Mouse (Mus musculus): Measurements from ENCODE around the gene Mrpl58. TPM values are rescaled to one million over a fixed set of nuclear protein-coding genes. Genes with fewer than 3 reads are reported as not detected.

Gene Mrpl58
- polyA plus RNA-seq (2015; fragmentation: Nextera tagmentation; extraction: Ambion mirVana) = 78.1 and 78.7 TPM in 2 replicates

DNA sequence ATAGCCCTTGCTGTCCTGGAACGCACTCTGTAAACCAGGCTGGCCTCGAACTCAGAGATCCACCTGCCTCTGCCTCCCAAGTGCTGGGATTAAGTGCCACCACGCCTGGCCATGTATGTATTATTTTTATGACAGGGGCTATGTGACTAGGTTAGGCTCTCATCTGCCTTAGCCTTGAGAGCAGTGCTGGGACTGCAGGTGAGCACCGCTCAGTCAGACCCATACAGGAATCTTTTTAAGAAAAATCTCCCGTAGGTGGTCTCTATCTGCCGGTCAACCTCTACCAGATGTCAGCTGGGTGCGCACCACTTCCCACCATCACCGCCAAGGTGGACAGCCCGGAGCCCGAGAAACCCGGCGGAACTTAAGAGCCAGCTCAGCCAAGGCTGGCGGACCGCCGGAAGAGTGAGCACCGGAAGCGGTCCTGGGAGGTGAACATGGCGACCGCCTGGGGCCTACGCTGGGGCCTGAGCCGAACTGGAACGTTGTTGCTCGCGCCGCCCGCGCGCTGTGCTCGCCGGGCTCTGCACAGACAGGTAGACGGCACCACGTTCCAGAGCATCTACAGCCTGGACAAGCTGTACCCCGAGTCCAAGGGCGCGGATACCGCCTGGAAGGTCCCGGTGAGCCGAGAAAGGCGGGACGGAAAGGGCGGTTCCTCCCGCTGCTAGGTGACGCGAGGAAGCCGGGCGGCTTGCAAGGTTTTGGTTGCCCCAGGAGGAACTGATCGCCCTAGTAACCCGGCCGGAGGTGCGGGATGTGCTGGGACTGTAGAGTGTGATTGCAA is at the start of gene Mrpl58:
TSS of gene Mrpl58 (plus strand) at position 415 of the 787 bp plus-strand sequence.
- Histone ChIP-seq H3K9me3 (replicated peaks) (no peaks in the 10 kb centered on the region), H3K9ac (peak within 1 kb of the TSS; percentile 87), H3K36me3 (replicated peaks) (peaks cover 23% of the 10 kb centered on the region), H3K4me2 (peak within 1 kb of the TSS; percentile 90), H3K27me3 (0 out of 2 replicates have a peak, but pooled peaks cover 4% of the 10 kb centered on the region), H3K27ac (replicated peaks) (peak within 1 kb of the TSS; percentile 85), H3K4me1 (replicated peaks) (peaks cover 27% of the 10 kb centered on the region), H3K4me3 (replicated peaks) (peak within 1 kb of the TSS; percentile 94)
- peak; percentile 91 for ATAC-seq (ENCODE audit: insufficient read depth)
- 3% methylated on average over 50 of the region's 50 CpGs for WGBS (ENCODE audit: insufficient replicate concordance)

DNA sequence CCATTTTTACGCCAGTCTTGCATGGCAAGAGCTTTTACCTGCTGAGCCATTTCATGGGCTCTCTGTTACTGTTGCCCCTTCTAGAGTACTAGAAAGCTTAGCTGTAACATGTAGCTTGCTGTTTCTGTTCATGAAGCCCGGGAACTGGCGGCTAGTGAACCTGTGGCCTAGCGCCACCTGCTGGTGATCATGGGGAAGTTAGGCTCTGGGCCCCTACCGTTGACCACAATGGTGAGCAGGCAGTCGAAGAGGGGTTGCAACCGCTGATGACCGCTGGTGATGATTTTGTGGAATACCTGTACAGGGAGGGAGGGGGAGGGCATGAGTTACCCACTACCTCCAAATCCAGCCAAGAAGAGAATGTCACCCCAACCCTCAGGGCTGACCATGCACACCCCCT is 49.4 kb upstream of the Mrpl58 start:
- Histone ChIP-seq H3K27ac (replicated peaks) (no peak overlapping the region), H3K36me3 (replicated peaks) (no peaks in the 10 kb centered on the region), H3K4me1 (replicated peaks) (0 out of 2 replicates have a peak, but pooled peaks cover 4% of the 10 kb centered on the region), H3K9me3 (replicated peaks) (no peaks in the 10 kb centered on the region), H3K4me2 (no peak overlapping the region), H3K27me3 (peaks cover 41% of the 10 kb centered on the region), H3K9ac (no peak overlapping the region), H3K4me3 (replicated peaks) (no peak overlapping the region)
- WGBS (ENCODE audit: insufficient replicate concordance) = 7% methylated on average over 8 of the region's 8 CpGs
- ATAC-seq (ENCODE audit: insufficient read depth) = no peak

DNA sequence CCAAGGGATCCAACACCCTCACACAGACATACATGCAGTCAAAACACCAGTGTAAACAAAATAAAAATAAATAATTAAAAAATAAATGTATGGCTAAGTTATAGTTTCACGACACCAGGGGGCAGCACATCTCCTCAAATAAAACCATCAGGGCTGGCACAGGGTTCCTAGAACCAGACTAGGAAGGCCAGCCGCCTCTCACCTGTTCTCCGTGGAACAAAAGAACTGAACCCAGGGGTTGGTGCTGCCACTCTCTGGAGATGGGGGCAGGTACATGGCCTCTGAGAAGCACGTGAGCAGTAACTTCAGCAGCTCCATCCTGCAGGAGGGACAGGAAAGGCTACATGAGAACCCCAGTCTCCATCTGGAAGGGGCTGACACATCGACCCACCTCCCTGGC is 45.1 kb upstream of the Mrpl58 start:
- no peak for ATAC-seq (ENCODE audit: insufficient read depth)
- H3K9me3 ChIP-seq (replicated peaks) = no peaks in the 10 kb centered on the region
- H3K4me2 ChIP-seq = no peak overlapping the region
- no peaks in the 10 kb centered on the region for H3K36me3 ChIP-seq (replicated peaks)
- peaks cover 33% of the 10 kb centered on the region for H3K27me3 ChIP-seq
- H3K27ac ChIP-seq (replicated peaks) = no peak overlapping the region
- 0 out of 2 replicates have a peak, but pooled peaks cover 4% of the 10 kb centered on the region for H3K4me1 ChIP-seq (replicated peaks)
- 17% methylated on average over 5 of the region's 5 CpGs for WGBS (ENCODE audit: insufficient replicate concordance)
- H3K9ac ChIP-seq = no peak overlapping the region
- no peak overlapping the region for H3K4me3 ChIP-seq (replicated peaks)

DNA sequence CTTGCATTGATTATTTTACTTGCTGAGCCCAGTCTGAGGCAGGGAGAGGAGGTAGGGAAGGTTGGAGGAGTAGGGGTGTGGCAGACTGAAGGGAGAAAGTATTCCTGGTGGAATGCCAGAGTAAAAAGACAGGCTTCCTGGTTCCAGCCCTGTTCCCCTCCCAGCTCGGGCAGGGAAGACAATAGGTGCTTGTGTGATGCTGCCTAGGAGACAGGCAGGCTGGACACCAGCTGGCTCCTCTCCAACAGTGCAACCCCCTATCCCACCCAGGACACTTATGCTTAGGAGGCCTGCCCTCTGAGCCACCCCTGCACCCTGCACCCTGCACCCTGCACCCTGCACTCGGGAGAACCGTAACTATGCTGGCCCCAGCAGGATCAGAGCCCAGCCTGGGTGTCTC is 44.3 kb upstream of the Mrpl58 start:
- WGBS (ENCODE audit: insufficient replicate concordance) = 47% methylated on average over 3 of the region's 3 CpGs
- no peak for ATAC-seq (ENCODE audit: insufficient read depth)
- Histone ChIP-seq H3K9me3 (replicated peaks) (no peaks in the 10 kb centered on the region), H3K4me1 (replicated peaks) (0 out of 2 replicates have a peak, but pooled peaks cover 4% of the 10 kb centered on the region), H3K4me3 (replicated peaks) (no peak overlapping the region), H3K4me2 (no peak overlapping the region), H3K27me3 (peaks cover 41% of the 10 kb centered on the region), H3K36me3 (replicated peaks) (no peaks in the 10 kb centered on the region), H3K9ac (no peak overlapping the region), H3K27ac (replicated peaks) (no peak overlapping the region)

DNA sequence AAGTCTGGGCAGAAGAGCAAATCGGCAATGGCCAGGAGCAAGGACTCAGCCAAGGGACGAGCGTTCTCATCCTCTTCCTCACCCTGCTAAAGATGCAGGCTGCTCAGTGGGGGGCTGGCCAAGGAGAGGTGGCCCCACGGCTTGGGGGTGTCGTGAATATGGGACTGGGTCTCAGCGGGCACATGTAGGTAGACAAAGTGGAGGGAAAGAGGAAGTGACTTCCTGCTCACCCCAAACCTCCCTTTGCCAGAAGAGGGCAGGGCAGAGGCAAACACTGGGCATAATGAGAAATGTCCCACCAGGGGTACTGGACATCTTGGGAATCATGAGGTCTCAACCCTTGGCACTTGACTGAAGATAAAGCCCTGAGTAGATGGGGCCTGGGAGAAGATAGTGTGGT is 43.8 kb upstream of the Mrpl58 start:
- no peak for ATAC-seq (ENCODE audit: insufficient read depth)
- H3K4me3 ChIP-seq (replicated peaks) = no peak overlapping the region
- no peaks in the 10 kb centered on the region for H3K36me3 ChIP-seq (replicated peaks)
- H3K9me3 ChIP-seq (replicated peaks) = no peaks in the 10 kb centered on the region
- H3K27ac ChIP-seq (replicated peaks) = no peak overlapping the region
- 57% methylated on average over 6 of the region's 6 CpGs for WGBS (ENCODE audit: insufficient replicate concordance)
- H3K9ac ChIP-seq = no peak overlapping the region
- peaks cover 45% of the 10 kb centered on the region for H3K27me3 ChIP-seq
- no peak overlapping the region for H3K4me2 ChIP-seq
- H3K4me1 ChIP-seq (replicated peaks) = 0 out of 2 replicates have a peak, but pooled peaks cover 4% of the 10 kb centered on the region

DNA sequence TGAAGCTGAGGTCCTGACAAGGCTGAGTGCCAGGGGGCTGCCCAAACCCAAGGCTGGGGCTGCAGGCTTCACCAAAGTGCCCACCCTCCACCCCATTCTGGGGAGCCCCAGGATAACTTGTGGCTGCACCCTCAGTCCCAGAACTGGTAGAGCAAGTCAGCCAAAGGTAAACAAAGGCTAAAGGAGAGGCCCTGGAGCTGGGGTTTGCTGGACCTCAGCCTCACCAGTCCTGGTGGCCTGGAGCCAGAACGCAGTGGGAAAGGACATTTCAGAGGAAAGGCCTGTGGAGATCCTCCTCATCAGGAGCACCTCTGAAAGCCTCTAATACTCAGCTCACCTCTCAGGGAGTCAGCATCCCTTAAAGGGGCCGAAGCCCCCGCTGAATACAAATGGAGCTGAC is 39.4 kb upstream of the Mrpl58 start:
- no peak overlapping the region for H3K9ac ChIP-seq
- peaks cover 62% of the 10 kb centered on the region for H3K27me3 ChIP-seq
- no peak overlapping the region for H3K4me2 ChIP-seq
- no peaks in the 10 kb centered on the region for H3K9me3 ChIP-seq (replicated peaks)
- WGBS (ENCODE audit: insufficient replicate concordance) = 67% methylated on average over 3 of the region's 3 CpGs
- no peaks in the 10 kb centered on the region for H3K36me3 ChIP-seq (replicated peaks)
- H3K27ac ChIP-seq (replicated peaks) = no peak overlapping the region
- H3K4me1 ChIP-seq (replicated peaks) = peaks cover 12% of the 10 kb centered on the region
- no peak overlapping the region for H3K4me3 ChIP-seq (replicated peaks)
- no peak for ATAC-seq (ENCODE audit: insufficient read depth)

DNA sequence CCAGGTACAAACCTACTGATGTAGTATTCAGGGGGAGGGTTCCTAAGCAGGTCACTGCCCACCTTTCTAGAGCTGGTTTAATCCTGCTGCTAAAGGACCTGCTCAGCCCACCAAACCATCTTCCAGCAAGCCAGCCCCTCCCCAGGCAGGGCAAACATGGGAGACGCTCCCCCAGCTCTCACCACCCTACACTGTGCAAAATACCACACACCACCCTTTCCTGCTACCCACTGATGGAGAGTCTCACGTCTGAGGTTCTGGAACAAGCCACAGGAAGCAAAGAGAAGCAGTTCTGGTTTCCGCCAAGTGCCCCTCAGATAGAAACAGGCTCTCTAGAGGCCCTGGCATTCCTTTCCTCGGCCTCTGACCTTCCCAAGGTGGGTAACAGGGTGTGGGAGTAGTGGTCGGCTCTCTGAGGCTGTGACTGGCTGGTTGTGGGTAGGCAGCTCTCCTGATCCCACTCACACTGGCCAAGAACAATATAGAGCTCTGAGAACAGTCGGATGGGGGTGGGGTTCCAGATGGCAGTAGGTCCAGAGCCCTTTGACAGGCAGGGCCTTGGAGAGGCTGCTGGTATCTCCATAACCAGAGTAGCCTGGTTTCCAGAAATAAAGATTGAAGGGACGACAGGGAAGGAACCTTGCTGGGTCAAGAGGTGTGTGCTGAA is 37.4 kb upstream of the Mrpl58 start:
- H3K27ac ChIP-seq (replicated peaks) = no peak overlapping the region
- WGBS (ENCODE audit: insufficient replicate concordance) = 15% methylated on average over 7 of the region's 7 CpGs
- peaks cover 82% of the 10 kb centered on the region for H3K27me3 ChIP-seq
- peaks cover 12% of the 10 kb centered on the region for H3K4me1 ChIP-seq (replicated peaks)
- H3K9ac ChIP-seq = no peak overlapping the region
- no peak overlapping the region for H3K4me2 ChIP-seq
- H3K36me3 ChIP-seq (replicated peaks) = no peaks in the 10 kb centered on the region
- ATAC-seq (ENCODE audit: insufficient read depth) = no peak
- no peaks in the 10 kb centered on the region for H3K9me3 ChIP-seq (replicated peaks)
- no peak overlapping the region for H3K4me3 ChIP-seq (replicated peaks)

DNA sequence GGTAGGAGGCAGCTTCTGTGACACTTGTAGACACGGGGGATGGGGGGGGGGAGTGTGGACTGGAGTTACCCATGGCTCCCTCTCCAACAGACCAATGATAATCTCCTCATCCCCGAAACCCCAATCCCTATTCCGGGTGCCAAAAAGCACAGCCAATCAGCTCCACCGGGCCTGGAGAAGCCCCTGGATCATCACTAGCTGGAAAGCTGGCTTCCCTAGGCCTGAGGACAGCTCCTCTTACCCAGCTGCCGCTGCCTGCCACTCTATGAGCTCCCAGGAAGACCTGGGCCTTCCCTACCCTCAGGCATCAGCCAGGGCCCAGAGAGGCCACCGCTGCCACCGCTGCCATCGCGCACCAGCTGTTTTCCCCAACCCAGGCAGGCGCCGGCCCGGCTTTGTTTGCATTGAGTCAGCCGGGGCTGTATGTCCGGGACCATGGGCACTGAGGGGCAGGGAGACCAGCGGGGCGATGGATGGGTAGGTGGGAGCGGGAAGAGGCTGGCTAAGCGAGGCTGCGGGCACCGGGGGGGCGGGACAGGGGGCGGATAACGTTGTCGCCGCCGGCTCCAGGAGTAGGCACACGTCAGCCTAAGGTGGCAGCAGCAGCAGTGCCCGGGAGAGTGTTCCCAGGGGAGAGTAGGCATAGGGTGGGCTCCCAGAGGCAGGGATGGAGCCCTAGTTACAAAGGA is 36.7 kb upstream of the Mrpl58 start:
- Histone ChIP-seq H3K27me3 (peaks cover 83% of the 10 kb centered on the region), H3K27ac (replicated peaks) (no peak overlapping the region), H3K36me3 (replicated peaks) (no peaks in the 10 kb centered on the region), H3K9ac (no peak overlapping the region), H3K4me3 (replicated peaks) (peak overlapping the region; percentile 48), H3K9me3 (replicated peaks) (no peaks in the 10 kb centered on the region), H3K4me1 (replicated peaks) (peaks cover 12% of the 10 kb centered on the region), H3K4me2 (peak overlapping the region; percentile 69)
- no peak for ATAC-seq (ENCODE audit: insufficient read depth)
- WGBS (ENCODE audit: insufficient replicate concordance) = 6% methylated on average over 28 of the region's 28 CpGs

DNA sequence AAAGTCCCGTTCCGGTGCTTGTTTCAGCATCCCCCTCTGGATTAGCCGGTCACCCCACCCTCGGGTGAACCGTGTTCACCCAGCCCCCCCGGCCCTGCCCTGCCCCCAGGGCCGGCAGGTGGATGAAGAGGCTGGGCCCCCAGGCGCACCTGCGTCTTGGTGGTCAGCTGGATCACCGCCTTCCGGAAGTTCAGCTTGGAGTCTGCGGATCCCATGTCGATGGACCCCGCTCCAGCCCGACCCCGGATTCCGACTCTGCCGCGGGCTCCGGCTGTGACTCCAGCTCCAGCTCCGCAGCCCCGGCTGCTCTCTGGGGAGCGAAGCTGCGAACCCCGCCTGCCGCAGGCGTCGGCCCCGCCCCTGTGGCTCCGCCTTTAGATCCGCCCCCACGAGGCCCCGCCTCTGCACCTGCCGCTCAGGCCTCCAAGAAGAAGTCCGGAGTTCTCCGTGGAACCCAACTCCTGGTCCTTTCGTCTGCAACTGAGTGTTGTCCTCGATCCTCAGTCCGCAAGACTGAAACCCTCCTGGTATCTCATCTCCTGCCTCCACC is 36.1 kb upstream of the Mrpl58 start, which contains the start of gene Hid1:
TSS of gene Hid1 (minus strand) at position 362 of the 550 bp plus-strand sequence.
- Histone ChIP-seq H3K36me3 (replicated peaks) (no peaks in the 10 kb centered on the region), H3K27ac (replicated peaks) (no peak within 1 kb of the TSS), H3K9ac (no peak within 1 kb of the TSS), H3K4me1 (replicated peaks) (peaks cover 12% of the 10 kb centered on the region), H3K4me2 (peak within 1 kb of the TSS; percentile 69), H3K9me3 (replicated peaks) (no peaks in the 10 kb centered on the region), H3K27me3 (peaks cover 88% of the 10 kb centered on the region), H3K4me3 (replicated peaks) (peak within 1 kb of the TSS; percentile 48)
- ATAC-seq (ENCODE audit: insufficient read depth) = 0 out of 2 replicates have a peak, but pooled peaks have one; percentile 37
- under 1% methylated on average over 39 of the region's 39 CpGs for WGBS (ENCODE audit: insufficient replicate concordance)

DNA sequence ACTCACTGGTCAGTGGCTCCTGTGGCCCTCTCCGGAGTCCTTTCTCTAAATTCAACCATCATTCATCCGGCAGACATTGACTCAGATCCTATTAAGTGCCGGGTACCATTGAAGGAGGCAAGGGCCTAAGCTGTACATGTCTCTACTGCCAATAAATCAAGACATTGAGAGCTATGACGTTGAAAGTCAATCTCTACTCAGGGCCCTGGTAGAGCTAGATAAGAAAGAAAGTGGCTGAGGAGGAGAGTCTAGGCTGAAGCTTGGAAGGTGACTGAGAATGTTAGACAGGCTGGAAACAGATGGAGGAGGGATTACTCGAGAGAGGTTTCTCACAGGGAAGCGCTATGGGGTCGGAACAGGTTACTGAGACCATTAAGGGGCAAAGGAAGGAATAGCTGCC is 33.2 kb upstream of the Mrpl58 start:
- H3K27me3 ChIP-seq = peaks cover 92% of the 10 kb centered on the region
- ATAC-seq (ENCODE audit: insufficient read depth) = no peak
- peaks cover 15% of the 10 kb centered on the region for H3K4me1 ChIP-seq (replicated peaks)
- H3K4me3 ChIP-seq (replicated peaks) = no peak overlapping the region
- H3K36me3 ChIP-seq (replicated peaks) = no peaks in the 10 kb centered on the region
- no peaks in the 10 kb centered on the region for H3K9me3 ChIP-seq (replicated peaks)
- no peak overlapping the region for H3K4me2 ChIP-seq
- no peak overlapping the region for H3K27ac ChIP-seq (replicated peaks)
- 37% methylated on average over 7 of the region's 7 CpGs for WGBS (ENCODE audit: insufficient replicate concordance)
- no peak overlapping the region for H3K9ac ChIP-seq

DNA sequence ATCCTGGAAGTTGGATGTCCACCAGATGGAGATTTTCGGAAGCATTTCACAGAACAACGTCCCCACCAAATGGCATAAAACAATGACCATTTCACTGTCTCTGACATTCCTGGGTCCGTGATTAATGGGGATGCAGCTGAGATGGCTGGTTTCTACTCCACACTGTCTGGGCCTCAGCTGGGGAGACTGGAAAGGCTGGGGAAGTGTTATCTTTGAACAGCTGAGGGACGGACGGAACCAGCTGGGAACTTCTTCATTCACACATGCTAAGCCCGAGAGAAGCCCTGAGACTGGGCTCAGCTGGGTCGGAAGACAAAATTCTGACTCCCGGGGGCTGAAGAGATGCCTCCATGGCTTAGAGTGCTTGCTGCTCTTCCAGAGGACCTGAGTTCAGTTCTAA is 32.2 kb upstream of the Mrpl58 start:
- H3K27me3 ChIP-seq = peaks cover 92% of the 10 kb centered on the region
- H3K4me1 ChIP-seq (replicated peaks) = peaks cover 15% of the 10 kb centered on the region
- H3K36me3 ChIP-seq (replicated peaks) = no peaks in the 10 kb centered on the region
- no peaks in the 10 kb centered on the region for H3K9me3 ChIP-seq (replicated peaks)
- WGBS (ENCODE audit: insufficient replicate concordance) = 51% methylated on average over 8 of the region's 8 CpGs
- H3K27ac ChIP-seq (replicated peaks) = no peak overlapping the region
- no peak for ATAC-seq (ENCODE audit: insufficient read depth)
- no peak overlapping the region for H3K4me2 ChIP-seq
- H3K4me3 ChIP-seq (replicated peaks) = no peak overlapping the region
- no peak overlapping the region for H3K9ac ChIP-seq
